Mouse (Mus musculus) cortical plate, adult 2 months (tissue): ENCODE measurements at regions not wholly inside any gene's neighbourhood (a gene's known extent, or its start where the extent isn't known, plus 50 kb on each side); places are given as distances from the start of the nearest gene placed in this dataset.

Experiments
- H3K27ac ChIP-seq: fragments of 200-500 bp; 2 replicates; pipeline ENCODE4 v1.5.1; 2012; ENCODE audit warnings: low read length, control low read depth, inconsistent platforms; ENCODE audit not compliant: insufficient read depth
- H3K4me1 ChIP-seq: fragments of 200-500 bp; 2 replicates; pipeline ENCODE4 v1.6.1; 2011; ENCODE audit warnings: low read length; ENCODE audit not compliant: control insufficient read depth, insufficient read depth
- H3K4me3 ChIP-seq: fragments of 200-500 bp; 2 replicates; pipeline ENCODE4 v1.5.1; 2011; ENCODE audit warnings: mild to moderate bottlenecking, low read length, control low read depth; ENCODE audit not compliant: insufficient read depth
- CTCF ChIP-seq: fragments of 200-500 bp; IDR thresholded peaks from 2 replicates; pipeline ENCODE4 v1.5.1; 2011; ENCODE audit warnings: mild to moderate bottlenecking, control low read depth, low read length; ENCODE audit not compliant: insufficient read depth; ENCODE audit errors: extremely low read depth
- POLR2A ChIP-seq: fragments of 200-500 bp; IDR thresholded peaks from 2 replicates; pipeline ENCODE4 v1.6.1; 2011; ENCODE audit warnings: mild to moderate bottlenecking, low read length, control low read depth; ENCODE audit not compliant: insufficient read depth; ENCODE audit errors: extremely low read depth

- no peak overlapping the region for H3K27ac ChIP-seq
- no peak overlapping the region for H3K4me3 ChIP-seq
- H3K4me1 ChIP-seq = no peaks in the 10 kb centered on the region
- TF ChIP-seq POLR2A (no peak), CTCF (no peak)
Measured at GRCm38 (mm10) chr8:8416092-8416701, 244.8 kb downstream of the Efnb2 start.

GRCm38 (mm10) chr8:8407357-8407756 is 253.7 kb downstream of the Efnb2 start:
- Histone ChIP-seq H3K4me1 (no peaks in the 10 kb centered on the region; the same call in 1 of the 2 replicates), H3K4me3 (no peak overlapping the region), H3K27ac (no peak overlapping the region)
- TF ChIP-seq CTCF (no peak), POLR2A (no peak)

- Histone ChIP-seq H3K4me3 (no peak overlapping the region), H3K27ac (no peak overlapping the region), H3K4me1 (no peaks in the 10 kb centered on the region; the same call in 1 of the 2 replicates)
- TF ChIP-seq POLR2A = no peak
- TF ChIP-seq CTCF = no peak
Measured at GRCm38 (mm10) chr8:8403410-8403809, 257.6 kb downstream of the Efnb2 start.

- no peak overlapping the region for H3K4me3 ChIP-seq
- H3K4me1 ChIP-seq = peaks cover 1% of the 10 kb centered on the region; the same call in 1 of the 2 replicates
- no peak for TF ChIP-seq CTCF
- no peak for TF ChIP-seq POLR2A
- no peak overlapping the region for H3K27ac ChIP-seq
Measured at GRCm38 (mm10) chr8:8392303-8392702, 268.7 kb downstream of the Efnb2 start.

- no peak overlapping the region for H3K4me3 ChIP-seq
- TF ChIP-seq CTCF (no peak), POLR2A (no peak)
- no peak overlapping the region for H3K27ac ChIP-seq
- peaks cover 1% of the 10 kb centered on the region; the same call in 1 of the 2 replicates for H3K4me1 ChIP-seq
Measured at GRCm38 (mm10) chr8:8391321-8391720, 269.7 kb downstream of the Efnb2 start.

GRCm38 (mm10) chr8:8378248-8378647 is 282.8 kb downstream of the Efnb2 start:
- TF ChIP-seq CTCF (no peak), POLR2A (no peak)
- no peak overlapping the region for H3K27ac ChIP-seq
- H3K4me1 ChIP-seq = no peaks in the 10 kb centered on the region
- no peak overlapping the region for H3K4me3 ChIP-seq

- TF ChIP-seq CTCF (no peak), POLR2A (no peak)
- Histone ChIP-seq H3K4me1 (no peaks in the 10 kb centered on the region), H3K4me3 (no peak overlapping the region), H3K27ac (no peak overlapping the region)
Measured at GRCm38 (mm10) chr8:8376791-8377190, 284.3 kb downstream of the Efnb2 start.

GRCm38 (mm10) chr8:8376379-8376778 is 284.7 kb downstream of the Efnb2 start:
- Histone ChIP-seq H3K27ac (no peak overlapping the region), H3K4me3 (no peak overlapping the region), H3K4me1 (no peaks in the 10 kb centered on the region)
- no peak for TF ChIP-seq CTCF
- TF ChIP-seq POLR2A = no peak

- Histone ChIP-seq H3K4me1 (no peaks in the 10 kb centered on the region), H3K27ac (no peak overlapping the region), H3K4me3 (no peak overlapping the region)
- TF ChIP-seq POLR2A = no peak
- no peak for TF ChIP-seq CTCF
Measured at GRCm38 (mm10) chr8:8367282-8367871, 293.7 kb downstream of the Efnb2 start.

- Histone ChIP-seq H3K27ac (no peak overlapping the region), H3K4me3 (no peak overlapping the region), H3K4me1 (no peaks in the 10 kb centered on the region)
- TF ChIP-seq POLR2A = no peak
Measured at GRCm38 (mm10) chr8:8361941-8362537, 299.0 kb downstream of the Efnb2 start.

GRCm38 (mm10) chr8:8360586-8360985 is 300.5 kb downstream of the Efnb2 start:
- no peak overlapping the region for H3K27ac ChIP-seq
- H3K4me1 ChIP-seq = no peaks in the 10 kb centered on the region
- no peak for TF ChIP-seq POLR2A
- H3K4me3 ChIP-seq = no peak overlapping the region
